Comparison of ENCODE assay signal across 8 mouse cellular contexts in genomic region chr6:70844896-70845646, GRCm38 (mm10). TPM values are rescaled to one million over a fixed set of nuclear protein-coding genes. Genes with fewer than 3 reads are reported as not detected.
DNase-seq lines count a peak whose midpoint lies in the region; ATAC-seq and TF ChIP-seq lines count a peak whose summit lies in the region.

No protein-coding gene starts in this region.

- H3K36me3 ChIP-seq in heart, embryonic 11.5 days (ENCODE audit: control insufficient read depth, insufficient read depth, low read length) = no peaks in the 10 kb centered on the region
- H3K36me3 ChIP-seq in C2C12 (ENCODE audit: control insufficient read depth, insufficient read depth) = peaks cover 3% of the 10 kb centered on the region
- no peaks in the 10 kb centered on the region for H3K36me3 ChIP-seq in forebrain, embryonic 15.5 days
- H3K36me3 ChIP-seq in limb, embryonic 15.5 days = no peaks in the 10 kb centered on the region
- H3K36me3 ChIP-seq in neural tube, embryonic 15.5 days = no peaks in the 10 kb centered on the region

- peaks cover 15% of the 10 kb centered on the region for H3K4me1 ChIP-seq in heart, embryonic 11.5 days (ENCODE audit: control insufficient read depth, insufficient read depth, low read length)
- peaks cover 29% of the 10 kb centered on the region for H3K4me1 ChIP-seq in forebrain, embryonic 15.5 days
- H3K4me1 ChIP-seq in limb, embryonic 15.5 days = peaks cover 22% of the 10 kb centered on the region
- H3K4me1 ChIP-seq in neural tube, embryonic 15.5 days = peaks cover 34% of the 10 kb centered on the region

- peaks cover 4% of the 10 kb centered on the region for H3K79me3 ChIP-seq in C2C12 (ENCODE audit: low read depth)

- H3K27me3 ChIP-seq in heart, embryonic 11.5 days (ENCODE audit: control insufficient read depth, insufficient read depth, low read length) = no peaks in the 10 kb centered on the region
- no peaks in the 10 kb centered on the region for H3K27me3 ChIP-seq in C2C12 (ENCODE audit: control insufficient read depth, insufficient read depth, insufficient read length)
- no peaks in the 10 kb centered on the region for H3K27me3 ChIP-seq in forebrain, embryonic 15.5 days
- no peaks in the 10 kb centered on the region for H3K27me3 ChIP-seq in limb, embryonic 15.5 days
- H3K27me3 ChIP-seq in neural tube, embryonic 15.5 days (replicated peaks) = no peaks in the 10 kb centered on the region

- no peak for TF ChIP-seq CTCF in C2C12 (IDR thresholded peaks at IDR 0.05; ENCODE audit: control insufficient read depth, insufficient read depth, insufficient read length)

- peak overlapping the region; percentile 88 for H3K4me3 ChIP-seq in heart, embryonic 11.5 days (ENCODE audit: low read depth, low read length)
- H3K4me3 ChIP-seq in C2C12 (ENCODE audit: insufficient read depth, poor library complexity, severe bottlenecking) = peak overlapping the region; percentile 79
- H3K4me3 ChIP-seq in forebrain, embryonic 15.5 days = peak overlapping the region; percentile 81
- H3K4me3 ChIP-seq in limb, embryonic 15.5 days = peak overlapping the region; percentile 92
- H3K4me3 ChIP-seq in neural tube, embryonic 15.5 days (replicated peaks) = peak overlapping the region; percentile 89

- H3K79me2 ChIP-seq in C2C12 (ENCODE audit: control insufficient read depth, insufficient read depth) = peaks cover 21% of the 10 kb centered on the region

- peak overlapping the region; percentile 69 for H3K4me2 ChIP-seq in heart, embryonic 11.5 days
- peak overlapping the region; percentile 59 for H3K4me2 ChIP-seq in forebrain, embryonic 15.5 days (replicated peaks)
- H3K4me2 ChIP-seq in limb, embryonic 15.5 days = peak overlapping the region; percentile 60
- H3K4me2 ChIP-seq in neural tube, embryonic 15.5 days = peak overlapping the region; percentile 66

- no peak for ATAC-seq in heart, embryonic 11.5 days (replicated peaks; ENCODE audit: insufficient number of reproducible peaks, low FRiP score, low TSS enrichment)
- ATAC-seq in forebrain, embryonic 15.5 days (replicated peaks) = 0 out of 2 replicates have a peak, but pooled peaks have one; percentile 0
- ATAC-seq in limb, embryonic 15.5 days (ENCODE audit: insufficient number of reproducible peaks, low FRiP score, low TSS enrichment, low read depth) = no peak
- ATAC-seq in neural tube, embryonic 15.5 days (ENCODE audit: low FRiP score) = peak; percentile 10
- no peak for ATAC-seq in erythroid progenitor cell, adult 5-6 weeks (replicated peaks; ENCODE audit: low FRiP score, poor library complexity, severe bottlenecking)

- peak overlapping the region; percentile 87 for H3K9ac ChIP-seq in heart, embryonic 11.5 days (ENCODE audit: low read depth, low read length)
- peak overlapping the region; percentile 82 for H3K9ac ChIP-seq in forebrain, embryonic 15.5 days (replicated peaks)
- H3K9ac ChIP-seq in limb, embryonic 15.5 days = peak overlapping the region; percentile 92
- peak overlapping the region; percentile 83 for H3K9ac ChIP-seq in neural tube, embryonic 15.5 days (replicated peaks)

- peak overlapping the region; percentile 91 for H3ac ChIP-seq in C2C12 (ENCODE audit: control insufficient read depth, insufficient read length, low read depth)

- intact Hi-C loops in heart, postnatal 10 days (cut with DNase I) = loop anchor here (2.0 to 5.0 kb wide), 3 partner anchors 26 to 34 kb away; no protein-coding TSS in a partner anchor

- H3K27ac ChIP-seq in heart, embryonic 11.5 days (ENCODE audit: low read depth, low read length) = peak overlapping the region; percentile 85
- peak overlapping the region; percentile 96 for H3K27ac ChIP-seq in forebrain, embryonic 15.5 days (replicated peaks)
- peak overlapping the region; percentile 94 for H3K27ac ChIP-seq in limb, embryonic 15.5 days
- H3K27ac ChIP-seq in neural tube, embryonic 15.5 days (replicated peaks) = peak overlapping the region; percentile 96

- DNase-seq in heart, postnatal 10 days = no peak
- peak; percentile 68 for DNase-seq in R1 (ENCODE audit: low read depth, low spot score)

- no peaks in the 10 kb centered on the region for H3K9me3 ChIP-seq in heart, embryonic 11.5 days (replicated peaks; ENCODE audit: control insufficient read depth, low read length)
- H3K9me3 ChIP-seq in forebrain, embryonic 15.5 days = no peaks in the 10 kb centered on the region
- no peaks in the 10 kb centered on the region for H3K9me3 ChIP-seq in limb, embryonic 15.5 days
- no peaks in the 10 kb centered on the region for H3K9me3 ChIP-seq in neural tube, embryonic 15.5 days (replicated peaks)

- WGBS in heart, embryonic 11.5 days (ENCODE audit: insufficient replicate concordance) = 2% methylated on average over 38 of the region's 38 CpGs
- under 1% methylated on average over 38 of the region's 38 CpGs for WGBS in forebrain, embryonic 15.5 days
- WGBS in limb, embryonic 15.5 days = under 1% methylated on average over 38 of the region's 38 CpGs
- WGBS in neural tube, embryonic 15.5 days = 1% methylated on average over 38 of the region's 38 CpGs

TF ChIP-seq in C2C12, 6 proteins besides CTCF, POLR2A, EP300 and RAD21:
- TF ChIP-seq MYOD1 (IDR thresholded peaks at IDR 0.05; ENCODE audit: control insufficient read depth, insufficient read length, low read depth) (no peak), MAX (IDR thresholded peaks at IDR 0.05) (no peak), USF1 (IDR thresholded peaks at IDR 0.05; ENCODE audit: low read depth) (no peak), FOSL1 (IDR thresholded peaks at IDR 0.05; ENCODE audit: insufficient read depth, low read length, poor library complexity, severe bottlenecking) (no peak)

RNA-seq across cellular contexts. Expression of gene Eif2ak3, which starts 0.8 kb away (rescaled TPM):
- polyA plus RNA-seq in heart, embryonic 11.5 days (2014; fragmentation: Nextera tagmentation; extraction: Ambion mirVana) = 5.0 and 5.4 TPM in 2 replicates
- total RNA-seq in heart, postnatal 10 days (2021) = 10 to 100 TPM; 12.6 to 13.4 TPM
- polyA plus RNA-seq in C2C12 (2012; fragmentation: generic; extraction: Trizol) = 4.2 TPM
- polyA plus RNA-seq in forebrain, embryonic 15.5 days (2015; fragmentation: Nextera tagmentation; extraction: Ambion mirVana) = 15.9 and 16.2 TPM in 2 replicates
- 13.1 and 16.9 TPM in 2 replicates for polyA plus RNA-seq in limb, embryonic 15.5 days (2015; fragmentation: Nextera tagmentation; extraction: Ambion mirVana)
- polyA plus RNA-seq in neural tube, embryonic 15.5 days (2015; fragmentation: Nextera tagmentation; extraction: Ambion mirVana) = 11.6 and 13.3 TPM in 2 replicates
- 5.8 and 29.8 TPM in 2 replicates for total RNA-seq in erythroid progenitor cell, adult 5-6 weeks (2015; ENCODE audit: low replicate concordance)
- 9.4 and 12.6 TPM in 2 replicates for total RNA-seq in erythroid progenitor cell, adult 5-6 weeks (2017; ENCODE audit: low replicate concordance)

RNA-seq across cellular contexts. Expression of gene Rpia, which starts 53.0 kb away (rescaled TPM):
- 0.70 and 1.6 TPM in 2 replicates for polyA plus RNA-seq in heart, embryonic 11.5 days (2014; fragmentation: Nextera tagmentation; extraction: Ambion mirVana)
- total RNA-seq in heart, postnatal 10 days (2021) = 10 to 100 TPM in 1 of 2 experiments, 1 to 10 TPM in 1; 7.4 to 11.1 TPM
- polyA plus RNA-seq in C2C12 (2012; fragmentation: generic; extraction: Trizol) = 10.0 TPM
- polyA plus RNA-seq in forebrain, embryonic 15.5 days (2015; fragmentation: Nextera tagmentation; extraction: Ambion mirVana) = 3.4 and 3.6 TPM in 2 replicates
- polyA plus RNA-seq in limb, embryonic 15.5 days (2015; fragmentation: Nextera tagmentation; extraction: Ambion mirVana) = 1.6 and 2.4 TPM in 2 replicates
- polyA plus RNA-seq in neural tube, embryonic 15.5 days (2015; fragmentation: Nextera tagmentation; extraction: Ambion mirVana) = 3.2 and 3.4 TPM in 2 replicates
- 51.9 and 59.1 TPM in 2 replicates for total RNA-seq in erythroid progenitor cell, adult 5-6 weeks (2015; ENCODE audit: low replicate concordance)
- total RNA-seq in erythroid progenitor cell, adult 5-6 weeks (2017; ENCODE audit: low replicate concordance) = 65.7 and 70.3 TPM in 2 replicates

Comparison
In these comparisons a context has a peak if more than half of its experiments do, and no peak if none do; other contexts are left out.
1. ATAC-seq: peak in forebrain, embryonic 15.5 days (single experiment) and neural tube, embryonic 15.5 days (single experiment); none in heart, embryonic 11.5 days (single experiment), limb, embryonic 15.5 days (single experiment) and erythroid progenitor cell, adult 5-6 weeks (single experiment).
2. Peak in every context shown above with its lines, with median percentiles within 50 percentile points of each other: H3K27ac ChIP-seq, H3K4me2 ChIP-seq, H3K4me3 ChIP-seq and H3K9ac ChIP-seq.